Mouse (Mus musculus): Measurements from ENCODE around the gene Zfp143.

DNA sequence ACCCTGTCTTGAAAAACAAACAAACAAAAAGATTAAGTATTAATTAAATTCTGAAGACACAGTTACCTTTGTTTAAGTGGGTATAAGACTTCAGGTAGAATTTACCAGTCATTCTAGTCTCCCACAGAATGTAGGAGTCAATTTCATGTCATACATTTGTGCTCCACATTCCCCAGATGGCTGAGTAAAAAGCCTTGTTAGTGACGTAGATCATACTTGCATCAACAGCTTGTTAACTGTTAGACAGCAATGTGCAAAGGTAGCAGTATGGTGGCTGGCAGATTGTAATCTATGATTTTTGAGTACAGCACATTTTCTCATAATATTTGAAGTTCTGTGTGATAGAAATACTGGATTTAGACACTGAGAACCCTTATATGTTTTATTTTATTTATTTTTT lies 32.2 kb upstream of the Zfp143 start:
- no peak for TF ChIP-seq POLR2A (IDR thresholded peaks at IDR 0.05; ENCODE audit: borderline replicate concordance, extremely low read depth, low read depth, low read length)
- TF ChIP-seq CTCF (IDR thresholded peaks at IDR 0.05; ENCODE audit: insufficient read depth, low read length) = no peak
